Mouse (Mus musculus) CD4-positive naive resting alpha-beta T cell, adult 57 days (primary cell): Measurements from ENCODE around the gene Plk2. TPM values are rescaled to one million over a fixed set of nuclear protein-coding genes. Genes with fewer than 3 reads are reported as not detected.

Source experiments
- total RNA-seq: library from RNA; stranded (reverse); gene quantifications from one replicate; pipeline ENCODE4 v1.2.4, GENCODE M21; 2023

Gene Plk2
- total RNA-seq, result 51.8 TPM

DNA sequence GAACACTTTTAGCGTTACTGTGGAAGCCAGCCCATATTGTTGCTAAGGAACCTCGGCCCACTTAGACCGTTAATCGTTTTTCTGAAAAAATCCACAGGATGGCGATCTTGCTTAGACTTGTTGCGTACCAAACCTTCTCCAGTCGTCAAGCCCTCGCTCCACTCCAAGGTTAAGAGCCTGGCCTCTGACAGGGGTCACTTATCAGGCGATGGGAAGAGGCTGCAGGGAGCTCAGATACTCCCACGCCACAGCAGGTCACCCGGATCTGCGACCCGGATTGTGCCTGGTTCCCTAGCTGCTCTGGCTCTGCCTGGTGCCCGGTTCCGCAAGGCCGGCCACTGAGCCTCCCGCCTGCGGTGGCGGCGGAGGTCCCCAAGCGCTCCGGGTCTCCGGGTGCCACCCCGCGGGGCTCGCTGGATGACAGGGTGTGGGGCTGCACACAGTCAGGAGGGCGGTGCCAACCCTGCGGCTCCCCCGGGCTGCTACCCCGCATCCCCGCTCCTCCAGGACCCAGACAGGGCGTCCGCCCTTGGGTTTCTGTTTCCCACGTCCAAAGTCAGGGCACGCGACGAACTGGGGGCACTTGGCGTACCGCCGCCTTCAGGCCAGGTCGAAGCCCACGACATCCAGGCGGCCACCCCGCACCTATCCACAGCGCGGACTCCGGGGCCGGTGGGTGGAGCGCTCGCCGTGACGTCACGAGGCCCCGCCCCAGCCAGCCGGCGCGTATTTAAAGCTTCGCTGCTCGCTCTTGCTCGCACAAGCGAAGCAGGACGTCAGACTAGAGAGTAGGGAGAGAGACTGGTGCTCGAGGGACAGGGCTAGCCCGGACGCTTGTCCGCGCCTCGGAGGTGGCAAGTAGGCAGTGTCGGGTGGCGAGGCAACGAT, at the start of gene Plk2:
TSS of gene Plk2 (plus strand) at position 756 of the 888 bp plus-strand sequence.

DNA sequence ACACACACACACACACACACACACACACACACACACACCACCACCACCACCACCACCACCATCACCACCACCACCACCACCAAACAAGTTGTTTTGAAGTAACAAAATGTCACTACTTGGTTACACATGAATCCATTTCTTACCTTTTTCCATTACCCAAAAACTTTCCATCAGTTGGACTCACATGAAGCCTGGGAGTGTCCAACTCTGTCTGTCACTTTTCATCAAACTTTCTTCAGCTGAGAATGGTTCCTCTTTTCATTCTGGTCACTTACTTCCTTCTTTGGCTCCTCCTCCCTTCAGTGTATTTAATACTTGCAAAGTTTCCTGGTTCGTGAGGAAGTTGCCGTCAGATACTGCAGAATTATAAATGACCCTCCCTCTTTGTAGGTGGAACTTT, 37.9 kb upstream of the Plk2 start, which contains the start of gene Gapt:
TSS of gene Gapt (minus strand) at position 259 of the 400 bp plus-strand sequence.

Other genes starting within 250 kb of the Plk2 start
- not detected for gene Rab3c, start 114.0 kb upstream of the Plk2 start, total RNA-seq
- 0.74 TPM for gene Gapt, start 37.8 kb upstream of the Plk2 start, total RNA-seq